Mouse (Mus musculus) intestine, embryonic 16.5 days (tissue): ENCODE results near the gene Mmp20. TPM values are rescaled to one million over a fixed set of nuclear protein-coding genes. Genes with fewer than 3 reads are reported as not detected.
A peak's percentile ranks its signal among the peaks of the same experiment; 100 is the strongest.

ENCODE experiments used
- ATAC-seq: fragments of 200-750 bp; cut with Nextera tagmentation; 2 replicates; pipeline ENCODE4 v1.8.0; 2017; ENCODE audit warnings: moderate TSS enrichment, moderate library complexity
- H3K27ac ChIP-seq: fragments of 300-500 bp; sonication (generic); 2 replicates; pipeline ENCODE4 v1.5.1; 2014; ENCODE audit warnings: mild to moderate bottlenecking, low read length
- H3K27me3 ChIP-seq: fragments of 300-500 bp; sonication (generic); replicated peaks from 2 replicates; pipeline ENCODE4 v1.6.1; 2014; ENCODE audit warnings: low read length, control low read depth, mixed read lengths; ENCODE audit not compliant: control insufficient read depth, insufficient read depth
- H3K36me3 ChIP-seq: fragments of 300-500 bp; sonication (generic); 2 replicates; pipeline ENCODE4 v1.6.1; 2014; ENCODE audit warnings: low read length, control low read depth; ENCODE audit not compliant: control insufficient read depth, insufficient read depth
- H3K4me1 ChIP-seq: fragments of 300-500 bp; sonication (generic); 2 replicates; pipeline ENCODE4 v1.6.1; 2014; ENCODE audit warnings: low read length, control low read depth, mixed read lengths; ENCODE audit not compliant: control insufficient read depth, insufficient read depth
- H3K4me2 ChIP-seq: fragments of 300-500 bp; sonication (generic); 2 replicates; pipeline ENCODE4 v1.6.1; 2014; ENCODE audit warnings: low read depth, low read length, control low read depth
- H3K4me3 ChIP-seq: fragments of 300-500 bp; sonication (generic); 2 replicates; pipeline ENCODE4 v1.5.1; 2014; ENCODE audit warnings: mild to moderate bottlenecking, low read length
- H3K9ac ChIP-seq: fragments of 300-500 bp; sonication (generic); 2 replicates; pipeline ENCODE4 v1.6.1; 2014; ENCODE audit warnings: low read depth, low read length
- H3K9me3 ChIP-seq: fragments of 300-500 bp; sonication (generic); 2 replicates; pipeline ENCODE4 v1.6.1; 2016; ENCODE audit warnings: low read length, control low read depth; ENCODE audit not compliant: control insufficient read depth
- WGBS: fragments of 180-500 bp; shearing (Covaris S2); extraction: QIAGEN DNeasy Blood & Tissue Kit; methylation state at CpG from one replicate; pipeline ENCODE4 v1.1.7; 2014; 5-methylcytosine and 5-hydroxymethylcytosine counted together
- polyA plus RNA-seq: library from polyadenylated mRNA; unstranded; fragments of >200 nt; fragmentation: Nextera tagmentation; extraction: Ambion mirVana; gene quantifications from 2 replicates; pipeline ENCODE4 v1.2.1, GENCODE M21; 2015

Gene Mmp20
- polyA plus RNA-seq, 1 experiment from 2014 or later = 0.22 TPM

- H3K9me3 ChIP-seq = no peaks in the 10 kb centered on the region
- ATAC-seq = no peak
These were observed 19.9 kb downstream of the Mmp20 start for GRCm38 (mm10) chr9:7647901-7648300.

GRCm38 (mm10) chr9:7650397-7651180, 22.6 kb downstream of the Mmp20 start:
- 66% methylated on average over 5 of the region's 5 CpGs for WGBS

More at GRCm38 (mm10) chr9:7647901-7648300, 19.9 kb downstream of the Mmp20 start:
- no peaks in the 10 kb centered on the region for H3K27me3 ChIP-seq
- no peaks in the 10 kb centered on the region for H3K4me1 ChIP-seq
- no peak overlapping the region for H3K4me2 ChIP-seq
- H3K9ac ChIP-seq = no peak overlapping the region
- no peak overlapping the region for H3K4me3 ChIP-seq
- WGBS = 81% methylated on average over 3 of the region's 3 CpGs
- no peak overlapping the region for H3K27ac ChIP-seq
- no peaks in the 10 kb centered on the region for H3K36me3 ChIP-seq

GRCm38 (mm10) chr9:7652351-7653085, 24.5 kb downstream of the Mmp20 start:
- Histone ChIP-seq H3K9ac (no peak overlapping the region), H3K27me3 (no peaks in the 10 kb centered on the region), H3K4me3 (no peak overlapping the region), H3K27ac (no peak overlapping the region), H3K36me3 (no peaks in the 10 kb centered on the region), H3K9me3 (no peaks in the 10 kb centered on the region), H3K4me2 (no peak overlapping the region), H3K4me1 (no peaks in the 10 kb centered on the region)
- 59% methylated on average over 5 of the region's 5 CpGs for WGBS
- peak; percentile 85 for ATAC-seq

More at GRCm38 (mm10) chr9:7650397-7651180, 22.6 kb downstream of the Mmp20 start:
- Histone ChIP-seq H3K4me1 (no peaks in the 10 kb centered on the region), H3K9ac (no peak overlapping the region), H3K36me3 (no peaks in the 10 kb centered on the region), H3K27ac (peak overlapping the region; percentile 13), H3K4me2 (no peak overlapping the region), H3K9me3 (no peaks in the 10 kb centered on the region), H3K4me3 (no peak overlapping the region), H3K27me3 (no peaks in the 10 kb centered on the region)
- peak; percentile 85 for ATAC-seq

GRCm38 (mm10) chr9:7657946-7658345, 29.9 kb downstream of the Mmp20 start:
- no peak overlapping the region for H3K4me2 ChIP-seq
- peak; percentile 85 for ATAC-seq
- WGBS = 62% methylated on average over 4 of the region's 4 CpGs

GRCm38 (mm10) chr9:7659469-7660020, 31.5 kb downstream of the Mmp20 start:
- WGBS = 69% methylated on average over 6 of the region's 6 CpGs
- Histone ChIP-seq H3K27me3 (no peaks in the 10 kb centered on the region), H3K4me3 (no peak overlapping the region), H3K9me3 (no peaks in the 10 kb centered on the region), H3K36me3 (no peaks in the 10 kb centered on the region), H3K4me2 (no peak overlapping the region), H3K9ac (no peak overlapping the region), H3K27ac (no peak overlapping the region), H3K4me1 (no peaks in the 10 kb centered on the region)
- peak; percentile 45; the same call in 1 of the 2 replicates for ATAC-seq

More at GRCm38 (mm10) chr9:7657946-7658345, 29.9 kb downstream of the Mmp20 start:
- Histone ChIP-seq H3K36me3 (no peaks in the 10 kb centered on the region), H3K9ac (no peak overlapping the region), H3K4me1 (no peaks in the 10 kb centered on the region), H3K4me3 (no peak overlapping the region), H3K27me3 (no peaks in the 10 kb centered on the region), H3K27ac (no peak overlapping the region), H3K9me3 (no peaks in the 10 kb centered on the region)

- no peak overlapping the region for H3K4me3 ChIP-seq
- no peaks in the 10 kb centered on the region for H3K4me1 ChIP-seq
- no peaks in the 10 kb centered on the region for H3K9me3 ChIP-seq
- H3K36me3 ChIP-seq = no peaks in the 10 kb centered on the region
- H3K9ac ChIP-seq = no peak overlapping the region
- H3K27ac ChIP-seq = no peak overlapping the region
- H3K27me3 ChIP-seq = no peaks in the 10 kb centered on the region
- ATAC-seq = no peak
- no peak overlapping the region for H3K4me2 ChIP-seq
- WGBS = 96% methylated on average over 1 of the region's 1 CpGs
These were observed 33.3 kb downstream of the Mmp20 start for GRCm38 (mm10) chr9:7661371-7661770.

- H3K27me3 ChIP-seq = no peaks in the 10 kb centered on the region
- no peak overlapping the region for H3K4me3 ChIP-seq
- no peaks in the 10 kb centered on the region for H3K36me3 ChIP-seq
- H3K9me3 ChIP-seq = no peaks in the 10 kb centered on the region
- H3K9ac ChIP-seq = no peak overlapping the region
- H3K4me1 ChIP-seq = no peaks in the 10 kb centered on the region
- no peak overlapping the region for H3K4me2 ChIP-seq
- WGBS = 81% methylated on average over 1 of the region's 1 CpGs
- no peak overlapping the region for H3K27ac ChIP-seq
- ATAC-seq = no peak
These were observed 41.6 kb downstream of the Mmp20 start for GRCm38 (mm10) chr9:7669674-7670073.

GRCm38 (mm10) chr9:7672985-7673384, 45.0 kb downstream of the Mmp20 start:
- no peak overlapping the region for H3K4me3 ChIP-seq
- H3K9me3 ChIP-seq = no peaks in the 10 kb centered on the region
- H3K27ac ChIP-seq = no peak overlapping the region
- H3K9ac ChIP-seq = no peak overlapping the region
- no peak overlapping the region for H3K4me2 ChIP-seq
- ATAC-seq = no peak
- no peaks in the 10 kb centered on the region for H3K36me3 ChIP-seq
- no peaks in the 10 kb centered on the region for H3K27me3 ChIP-seq
- H3K4me1 ChIP-seq = no peaks in the 10 kb centered on the region
- 84% methylated on average over 9 of the region's 9 CpGs for WGBS

- no peaks in the 10 kb centered on the region for H3K9me3 ChIP-seq
- 72% methylated on average over 2 of the region's 2 CpGs for WGBS
- no peak for ATAC-seq
These were observed 50.3 kb downstream of the Mmp20 start for GRCm38 (mm10) chr9:7678154-7678837.

More at GRCm38 (mm10) chr9:7678154-7678837, 50.3 kb downstream of the Mmp20 start:
- Histone ChIP-seq H3K27me3 (no peaks in the 10 kb centered on the region), H3K4me1 (no peaks in the 10 kb centered on the region), H3K36me3 (no peaks in the 10 kb centered on the region), H3K9ac (no peak overlapping the region), H3K4me3 (no peak overlapping the region), H3K4me2 (no peak overlapping the region), H3K27ac (no peak overlapping the region)
